Mouse (Mus musculus) cerebellum, postnatal 10 days (tissue): ENCODE measurements around the gene Pklr.
"Not testable (repeated sequence)": the region's sequence is repeated elsewhere in the genome, so short reads cannot be mapped to it uniquely, and the experiment has no call there.

Source experiments
- DNase-seq, 2 experiments: peaks; one replicate each; pipeline ENCODE4 v3.0.0; 2021; ENCODE audit warnings: mixed read lengths in 2 of 2

The Pklr gene

DNA sequence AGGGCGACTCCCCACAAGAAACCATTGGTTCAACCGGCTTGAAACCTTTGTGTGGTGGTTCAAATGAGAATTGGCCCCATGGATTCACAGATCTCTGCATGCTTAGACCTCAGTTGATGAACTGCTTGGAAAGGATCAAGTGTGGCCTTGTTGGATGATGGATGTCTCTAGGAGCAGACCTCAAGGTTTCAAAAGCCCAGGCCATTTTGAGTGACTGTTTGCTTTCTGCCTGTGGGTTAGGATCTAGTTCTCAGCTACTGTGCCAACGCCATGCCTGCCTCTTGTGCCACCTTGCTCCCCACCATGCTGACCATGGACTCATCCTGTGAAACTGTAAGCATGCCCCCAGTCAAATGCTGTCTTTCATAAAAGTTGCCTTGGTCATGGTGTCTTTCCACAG is 10.0 kb upstream of the Pklr start:
- DNase-seq, result no peak

DNA sequence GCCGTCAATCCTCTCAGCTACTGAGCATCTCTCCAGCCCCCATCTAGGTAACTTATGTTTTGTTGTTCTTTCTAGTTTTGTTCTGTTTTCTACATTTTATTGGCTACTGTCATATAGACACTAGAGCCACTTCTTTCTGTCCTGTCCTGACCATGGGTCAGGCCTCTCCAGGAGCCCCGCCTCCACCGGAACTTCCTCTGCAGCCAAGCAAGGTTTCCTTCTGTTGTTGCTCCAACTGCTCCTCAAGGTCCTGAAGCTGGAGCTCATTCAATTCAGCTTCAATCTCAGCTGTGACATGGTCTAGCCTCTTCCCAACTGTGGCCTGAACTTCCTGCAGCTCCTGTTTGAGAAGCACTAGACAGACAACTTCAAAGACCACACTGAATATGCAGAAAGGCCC is 6.0 kb upstream of the Pklr start:
- DNase-seq, result no peak

DNA sequence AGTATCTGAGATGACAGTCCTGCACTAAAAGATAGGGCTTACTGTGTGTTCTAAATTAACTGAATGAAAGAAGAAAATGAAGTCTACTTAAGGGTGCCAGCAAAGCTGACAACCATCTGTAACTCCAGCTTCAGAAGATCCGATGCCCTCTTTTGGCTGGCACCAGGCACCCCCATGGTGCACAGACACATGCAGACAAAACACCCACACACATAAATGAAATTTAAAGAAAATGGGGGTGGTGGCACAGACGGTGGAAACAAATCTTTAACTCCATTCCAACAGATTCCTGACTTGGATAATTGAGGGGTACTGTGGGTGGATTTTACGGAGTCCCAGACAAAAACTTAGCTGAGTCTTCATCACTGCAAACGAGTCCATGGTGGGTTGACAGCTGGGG is 4.1 kb upstream of the Pklr start:
- peak in 1 of 2 experiments; percentile 35 for DNase-seq

DNA sequence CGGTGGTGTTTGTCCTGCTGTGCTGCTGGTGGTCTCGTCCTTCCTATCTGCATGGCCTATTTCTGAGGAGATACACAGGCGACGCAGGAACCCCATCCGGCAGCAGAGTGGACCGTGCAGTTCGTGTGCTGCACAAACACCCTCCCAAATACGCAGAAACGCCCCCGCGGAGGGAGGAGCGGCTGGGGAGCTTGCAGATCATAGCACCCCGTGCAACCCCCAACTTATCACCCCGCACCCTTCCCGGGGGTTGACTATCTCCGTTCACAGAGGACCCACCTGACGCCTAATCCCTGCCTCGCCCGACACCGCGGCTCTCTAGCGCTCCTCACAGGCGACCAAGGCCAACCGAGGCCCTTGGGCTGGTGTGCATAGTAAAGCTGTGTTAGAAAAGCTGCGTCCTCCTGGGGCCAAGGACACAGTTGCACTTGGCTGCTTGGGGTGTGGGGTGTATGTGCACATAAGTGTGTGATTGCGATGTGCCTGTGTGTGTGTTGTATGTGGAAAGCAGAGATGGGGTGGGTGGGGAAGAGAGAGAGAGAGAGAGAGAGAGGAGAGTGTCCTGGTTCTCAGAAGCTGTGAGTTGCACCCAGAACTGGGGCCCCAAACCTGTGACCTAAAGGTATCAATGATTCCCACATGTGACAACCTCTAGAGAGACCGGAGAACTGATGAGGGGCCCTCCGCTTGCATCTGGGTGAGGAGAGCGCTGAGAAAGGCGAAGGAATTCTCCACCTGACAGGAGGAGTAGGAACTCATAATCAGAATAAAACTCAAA is 3.5 kb upstream of the Pklr start:
- peak; percentile 62 to 66 for DNase-seq

DNA sequence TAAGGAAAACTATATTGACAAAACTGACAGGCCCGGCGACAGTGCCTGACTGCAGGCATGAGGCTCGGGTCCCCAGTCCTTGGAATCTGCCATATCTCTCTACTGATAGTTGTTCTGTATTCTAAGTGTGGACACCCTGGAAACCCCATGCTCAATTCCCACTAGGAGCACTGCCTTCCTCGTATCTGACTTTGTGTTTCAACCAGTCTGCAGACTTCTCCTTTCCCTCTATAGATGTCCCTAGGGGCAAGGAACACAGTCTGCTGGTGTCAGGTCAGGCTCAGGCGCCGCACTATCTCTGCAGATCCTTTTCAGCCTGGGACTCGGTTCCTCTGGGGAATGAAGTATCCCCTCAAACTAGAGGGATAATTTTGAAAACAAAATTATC is 2.9 kb upstream of the Pklr start:
- no peak for DNase-seq

DNA sequence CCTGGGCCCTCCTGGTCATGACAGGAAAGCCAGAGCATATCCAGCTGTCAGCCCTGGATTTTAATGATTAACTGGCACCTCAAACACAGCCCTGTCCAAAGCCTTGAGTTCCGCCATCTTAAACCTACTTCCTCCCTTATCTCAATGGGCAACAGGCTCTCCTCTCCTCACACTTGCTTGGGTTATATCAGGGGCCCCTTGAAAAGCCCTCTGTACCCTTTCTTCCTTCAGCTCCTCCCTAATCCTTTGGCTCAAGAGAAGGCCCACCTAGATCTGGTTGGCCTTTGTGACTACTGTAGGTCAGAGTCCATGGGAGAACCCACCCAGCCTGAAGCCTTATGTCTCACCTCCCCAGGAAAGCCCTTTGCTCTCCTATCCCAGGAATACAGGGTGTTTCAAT is 2.2 kb upstream of the Pklr start:
- DNase-seq, result no peak

DNA sequence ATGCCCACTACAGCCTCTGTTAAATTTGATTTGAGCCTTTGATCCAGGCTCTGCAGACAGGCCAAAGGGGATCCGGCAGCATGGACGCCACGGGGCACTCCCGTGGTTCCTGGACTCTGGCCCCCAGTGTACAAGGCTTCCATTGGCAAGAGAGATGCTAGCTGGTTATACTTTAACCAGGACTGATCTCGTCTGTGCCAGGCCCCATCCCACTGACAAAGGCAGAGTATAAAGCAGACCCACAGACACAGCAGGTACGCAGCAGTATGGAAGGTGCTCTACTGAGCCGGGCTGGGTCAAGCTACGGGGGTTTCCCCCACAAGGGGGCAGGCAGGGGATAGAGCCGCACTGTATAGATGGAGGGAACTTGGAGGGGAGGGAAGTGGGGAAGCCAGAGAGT is 423 bp downstream of the Pklr start:
- DNase-seq, result no peak

DNA sequence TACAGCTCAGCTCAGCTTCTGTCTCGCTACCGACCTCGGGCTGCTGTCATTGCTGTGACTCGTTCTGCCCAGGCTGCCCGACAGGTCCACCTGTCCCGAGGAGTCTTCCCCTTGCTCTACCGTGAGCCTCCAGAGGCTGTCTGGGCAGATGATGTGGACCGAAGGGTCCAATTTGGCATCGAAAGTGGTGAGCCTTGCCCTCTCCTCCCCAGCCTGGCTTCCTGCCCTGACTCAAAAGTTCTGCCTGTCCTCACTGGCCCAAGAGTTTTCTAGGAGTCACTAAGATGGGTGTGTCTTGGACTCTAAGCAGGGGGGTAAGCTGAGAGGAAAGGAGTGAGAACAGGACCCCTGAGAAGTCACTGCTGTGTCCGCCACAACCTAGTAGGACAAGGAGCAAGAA is 8.9 kb downstream of the Pklr start:
- no peak for DNase-seq

DNA sequence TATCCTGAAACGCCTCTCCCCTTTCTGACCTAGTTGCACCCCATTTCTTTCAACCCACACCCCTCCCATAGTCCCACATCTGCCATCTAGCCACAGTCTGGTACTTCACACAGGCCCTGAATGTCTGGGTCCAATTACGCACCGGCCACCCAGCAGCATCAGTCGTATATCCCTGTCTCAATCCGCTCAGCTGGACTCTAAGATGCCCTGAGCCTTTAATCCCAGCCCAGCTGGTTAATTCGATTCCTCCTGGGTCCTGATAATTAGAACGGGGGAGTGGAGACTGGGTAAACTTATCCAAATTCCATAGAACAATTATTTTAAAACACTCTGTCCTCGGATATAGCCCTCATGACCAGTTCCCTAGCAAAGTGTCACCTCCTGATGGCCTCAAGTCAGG is 9.6 kb downstream of the Pklr start:
- no peak for DNase-seq

DNA sequence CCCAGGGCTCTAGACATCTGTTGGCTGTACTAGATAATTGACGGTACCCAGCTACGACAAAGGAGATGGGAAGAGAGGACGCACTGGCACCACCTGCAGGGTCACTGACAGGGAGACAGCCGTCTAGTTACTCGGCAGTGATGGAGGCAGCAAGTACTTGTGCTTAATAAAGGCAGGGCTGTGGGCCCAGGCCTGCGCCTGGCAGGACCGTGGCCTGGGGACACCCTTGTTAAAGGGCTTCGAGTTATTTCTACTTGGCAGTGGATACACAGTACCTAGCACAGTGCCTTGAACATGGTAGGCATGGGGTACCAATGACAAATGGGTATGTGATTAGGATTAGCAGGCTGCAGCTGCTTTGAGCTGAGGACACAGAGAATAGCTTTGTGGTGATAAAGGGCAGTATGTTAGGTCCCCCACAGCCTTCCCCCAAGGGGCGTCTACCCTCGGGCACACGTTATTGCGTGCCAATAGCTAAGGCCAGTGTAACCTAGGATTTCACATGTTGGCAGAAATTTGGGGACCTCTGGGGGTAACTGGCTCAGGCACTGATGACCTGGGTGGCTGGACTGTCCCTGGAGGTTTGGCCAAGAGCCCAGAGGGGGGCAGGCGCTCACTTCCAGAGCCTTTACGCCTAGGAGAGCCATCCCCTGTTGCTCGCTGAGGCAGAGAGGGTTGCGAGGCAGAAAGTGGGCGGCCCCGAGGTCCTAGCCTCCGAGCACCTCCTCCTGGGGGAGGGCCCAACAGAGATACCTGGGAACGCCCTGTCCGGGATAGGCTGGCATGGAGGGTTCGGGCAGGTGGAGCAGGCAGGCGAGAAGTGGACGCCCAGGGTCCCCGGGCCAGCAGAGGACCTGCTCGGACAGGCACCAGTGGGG is 11.4 kb downstream of the Pklr start:
- DNase-seq, result peak in 1 of 2 experiments; percentile 20

DNA sequence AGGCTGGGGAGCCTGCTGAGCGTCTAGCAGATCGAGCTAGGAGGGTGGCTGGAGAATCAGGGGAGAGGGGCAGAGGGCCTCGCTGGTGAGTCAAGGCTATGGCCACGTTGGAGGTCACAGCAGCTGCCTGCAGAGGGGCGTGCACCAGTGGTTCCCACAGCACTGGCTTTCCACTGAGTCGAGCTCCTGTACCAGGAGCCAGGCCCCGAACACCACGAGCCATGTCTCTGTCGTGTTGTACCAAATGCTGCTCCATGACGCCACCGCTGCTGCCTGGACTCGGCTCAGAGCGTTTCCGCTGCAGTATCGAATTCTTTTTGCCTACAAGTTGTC is 12.0 kb downstream of the Pklr start:
- DNase-seq, result no peak

DNA sequence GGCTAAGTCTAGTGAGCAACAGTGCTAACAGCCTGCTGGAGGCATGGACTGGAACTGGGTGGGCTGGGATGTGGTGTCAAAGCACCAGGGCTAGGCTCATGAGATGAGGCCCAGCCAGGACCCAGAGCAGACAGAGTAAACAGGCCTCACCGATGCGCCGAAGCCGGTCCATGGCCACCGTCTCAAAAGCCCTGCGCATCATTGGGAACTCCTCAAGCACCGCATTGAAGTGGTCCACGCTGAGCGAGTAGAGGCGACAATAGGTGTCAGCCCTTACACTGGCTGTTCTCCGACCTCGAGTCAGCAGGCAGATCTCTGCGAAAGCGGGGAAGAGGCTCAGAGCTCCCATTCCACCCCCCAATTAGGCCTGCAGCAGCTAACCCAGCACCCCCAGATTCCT is 12.6 kb downstream of the Pklr start:
- DNase-seq, result no peak

DNA sequence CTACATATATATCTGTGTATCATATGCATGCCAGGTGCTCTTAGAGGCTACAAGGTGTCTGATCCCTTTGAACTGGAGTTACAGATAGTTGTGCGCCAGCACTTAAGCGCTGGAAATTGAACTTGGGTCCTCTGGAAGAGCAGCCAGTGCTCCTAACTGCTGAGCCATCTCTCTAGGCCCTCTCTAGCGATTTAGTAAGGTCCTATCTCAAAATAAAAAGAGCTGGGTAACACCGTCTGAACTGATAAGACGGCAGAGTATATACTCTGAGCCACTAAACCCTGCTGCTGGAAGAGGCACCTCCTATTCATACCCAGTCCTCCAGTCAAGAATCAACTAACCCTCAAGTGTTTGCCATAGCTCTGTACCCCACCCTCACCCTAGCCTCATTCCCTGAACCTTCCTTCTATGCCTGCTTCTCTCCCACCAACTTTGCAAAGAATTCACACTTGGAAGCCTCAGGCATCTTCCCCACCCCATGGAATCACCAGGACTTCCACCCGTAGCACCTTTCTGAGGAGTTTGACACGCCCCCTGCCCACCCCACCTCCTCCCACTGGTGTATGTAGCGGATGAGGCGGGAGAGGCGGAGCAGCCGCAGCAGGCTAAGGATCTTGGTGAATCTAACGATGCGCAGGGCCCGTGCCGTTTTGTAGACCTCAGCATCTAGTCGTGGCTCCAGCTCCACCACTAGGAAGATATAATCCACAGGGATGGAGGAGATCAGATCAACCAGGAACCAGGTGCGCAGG is 16.3 kb downstream of the Pklr start:
- no peak for DNase-seq

DNA sequence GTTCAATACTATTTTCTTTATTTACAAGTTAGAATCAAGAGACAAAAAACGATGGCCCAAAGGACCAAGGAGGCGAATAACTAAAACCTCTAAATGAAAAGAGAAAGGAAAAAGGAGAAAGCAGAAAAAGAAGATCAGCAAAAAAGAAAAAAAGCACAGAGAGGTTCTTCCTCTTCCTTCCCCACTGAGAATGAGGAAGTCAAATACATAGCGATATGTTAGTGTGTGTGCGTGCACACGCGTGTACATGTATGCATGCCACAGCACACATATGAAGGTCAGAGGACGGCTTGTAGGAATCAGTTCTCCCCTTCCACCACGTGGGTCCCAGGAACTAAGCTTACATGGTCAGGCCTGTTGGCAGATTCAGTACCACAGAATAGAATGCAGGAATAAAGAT is 21.0 kb downstream of the Pklr start:
- DNase-seq, result no peak

DNA sequence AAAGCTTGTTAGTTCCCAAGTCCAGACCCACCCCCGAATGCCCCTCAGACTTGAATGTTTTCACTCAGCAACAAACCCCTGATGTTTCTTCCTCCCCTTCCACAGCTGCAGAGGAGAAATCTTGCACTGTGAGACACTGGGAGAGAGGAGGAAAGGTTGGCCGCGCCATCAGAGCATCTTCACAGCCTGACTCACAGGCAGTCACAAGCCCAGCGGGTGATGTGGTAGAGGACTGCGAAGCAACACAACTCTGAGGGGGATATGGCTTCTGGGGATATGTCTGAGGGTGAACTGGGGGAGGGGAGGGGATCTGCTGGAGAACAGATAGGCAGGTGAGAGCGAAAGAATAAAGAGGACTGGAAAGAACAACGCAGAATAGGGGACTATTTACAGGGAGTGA is 22.7 kb downstream of the Pklr start:
- DNase-seq, result peak in 1 of 2 experiments; percentile 24

DNA sequence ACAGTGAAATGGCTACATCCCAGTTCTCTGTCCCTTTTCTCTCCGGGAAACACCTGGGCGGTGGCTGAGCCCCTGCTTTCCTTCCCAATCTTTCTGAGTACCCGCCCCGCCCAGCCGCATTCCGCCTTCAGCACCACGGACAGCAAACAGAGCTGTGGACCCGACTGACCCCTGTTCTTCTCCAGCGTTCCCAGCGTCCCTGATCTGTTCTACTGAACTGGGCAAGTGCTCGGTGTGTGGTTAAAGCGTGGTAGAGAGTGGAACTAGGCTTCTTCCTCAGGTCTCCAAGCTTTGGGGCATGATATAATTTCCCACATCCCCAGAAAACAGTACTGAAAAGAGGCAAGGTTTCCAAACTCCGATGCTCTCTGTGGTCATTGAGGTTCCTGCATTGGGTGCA is 23.3 kb downstream of the Pklr start:
- peak in 1 of 2 experiments; percentile 30 for DNase-seq

DNA sequence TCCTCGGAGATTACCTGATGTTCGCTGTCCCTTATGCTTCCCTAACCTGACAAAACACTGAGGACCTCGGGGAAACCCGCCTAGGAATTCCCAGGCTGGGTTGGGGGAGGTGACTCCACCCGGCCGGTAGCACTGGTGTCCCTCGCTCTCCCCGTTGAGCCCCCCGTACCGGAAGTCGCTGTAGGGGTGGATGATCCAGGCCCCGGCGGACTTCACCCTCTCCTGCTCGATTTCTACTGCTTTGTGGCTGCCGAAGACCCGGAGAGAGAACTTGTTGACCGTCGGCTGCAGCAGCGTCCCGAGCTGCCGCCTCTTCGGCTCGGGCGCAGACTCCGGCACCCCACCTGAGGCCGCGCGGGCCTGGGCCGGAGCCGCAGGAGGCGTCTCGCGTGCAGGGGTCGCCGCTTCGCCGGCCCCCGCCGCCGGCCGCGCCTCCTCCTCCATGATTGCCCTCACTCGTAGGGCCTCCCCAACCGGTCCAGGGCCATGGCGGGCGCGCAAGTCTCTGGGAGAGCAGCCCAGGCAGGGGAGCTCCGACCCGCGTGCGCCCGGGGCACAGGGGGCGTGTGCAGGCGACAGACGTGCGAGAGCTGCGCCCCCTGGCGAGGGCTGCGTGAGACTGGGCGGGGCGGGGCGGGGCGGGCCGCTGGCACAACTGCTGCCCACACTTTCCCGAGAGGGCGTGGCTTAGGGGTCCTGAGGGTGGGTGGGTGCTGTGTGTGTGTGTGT is 23.8 kb downstream of the Pklr start, which contains the start of gene Hcn3:
TSS of gene Hcn3 (minus strand) at position 581 of the 729 bp plus-strand sequence.
- peak; percentile 89 for DNase-seq

DNA sequence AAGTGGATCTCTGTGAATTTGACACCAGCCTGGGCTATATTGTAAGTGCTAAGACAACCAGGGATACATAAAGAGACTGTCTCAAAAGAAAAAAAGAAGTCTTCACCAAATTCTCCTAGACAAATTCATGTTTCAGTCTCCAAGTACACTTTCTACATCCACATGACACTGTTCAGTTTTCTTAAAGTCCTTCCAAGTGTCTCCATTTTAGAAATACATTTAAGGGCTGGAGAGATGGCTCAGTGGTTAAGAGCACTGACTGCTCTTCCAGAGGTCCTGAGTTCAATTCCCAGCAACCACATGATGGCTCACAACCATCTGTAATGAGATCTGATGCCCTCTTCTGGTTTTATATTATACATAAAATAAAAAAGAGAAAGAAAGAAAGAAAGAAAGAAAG is 25.3 kb downstream of the Pklr start:
- not testable (repeated sequence) for DNase-seq

DNA sequence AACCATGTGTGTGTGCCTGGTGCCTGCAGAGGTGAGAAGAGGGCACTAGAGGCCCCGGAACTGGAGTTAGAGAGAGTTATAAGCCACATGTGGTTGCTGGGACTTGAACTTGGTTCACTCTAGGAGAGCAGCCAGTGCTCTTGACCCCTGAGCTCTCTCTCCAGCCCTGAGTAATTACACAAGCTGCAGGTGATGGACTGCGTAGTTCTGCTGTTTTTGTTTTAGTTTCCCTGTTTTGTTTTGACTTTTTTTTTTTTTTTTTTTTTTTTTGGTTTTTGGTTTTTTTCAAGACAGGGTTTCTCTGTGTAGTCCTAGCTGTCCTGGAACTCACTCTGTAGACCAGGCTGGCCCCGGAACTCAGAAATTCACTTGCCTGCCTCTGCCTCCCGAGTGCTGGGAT is 25.8 kb downstream of the Pklr start:
- DNase-seq, result no peak

DNA sequence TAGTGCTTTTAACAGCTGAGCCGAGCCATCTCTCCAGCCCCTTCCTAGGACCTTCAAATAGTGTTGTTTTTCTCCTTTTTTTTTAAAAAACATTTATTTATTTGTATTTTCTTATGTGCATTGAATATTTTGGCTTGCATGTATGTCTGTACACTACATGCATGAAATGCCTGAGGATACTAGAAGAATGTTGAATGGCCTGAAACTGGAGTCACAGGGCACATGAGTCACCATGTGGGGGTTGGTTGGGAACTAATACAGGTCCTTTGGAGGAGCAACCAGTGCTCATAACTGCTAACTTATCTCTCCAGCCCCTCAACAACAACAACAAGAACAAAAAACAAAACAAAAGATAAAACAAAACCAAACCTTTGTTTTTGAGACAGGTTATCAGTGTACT is 27.2 kb downstream of the Pklr start:
- no peak for DNase-seq

DNA sequence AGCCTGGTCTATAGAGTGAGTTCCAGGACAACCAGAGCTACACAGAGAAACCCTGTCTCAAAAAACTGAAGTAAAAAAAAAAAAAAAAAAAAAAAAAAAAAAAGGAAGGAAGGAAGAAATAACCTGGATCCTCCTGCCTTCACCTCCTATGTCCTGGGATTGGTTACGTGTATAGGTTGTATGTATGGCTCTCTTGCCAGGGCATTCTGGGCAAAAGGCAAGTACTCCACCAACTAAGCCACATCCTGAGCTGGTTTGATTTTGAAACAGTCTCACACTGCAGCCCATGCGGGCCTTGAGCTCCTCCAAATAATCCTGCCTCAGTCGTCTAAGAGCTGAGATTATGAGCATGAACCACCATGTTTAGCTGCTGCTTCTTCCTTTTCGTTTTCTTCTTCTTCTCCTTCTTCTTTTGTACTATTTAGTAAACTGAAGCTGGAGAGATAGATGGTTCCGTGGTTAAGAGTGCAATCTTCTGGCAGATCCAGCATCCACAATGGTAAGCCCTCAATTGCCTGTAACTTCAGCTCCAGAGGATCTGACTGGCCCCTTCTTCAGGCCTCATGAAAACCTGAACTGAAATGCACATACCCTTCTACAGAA is 27.8 kb downstream of the Pklr start:
- no peak for DNase-seq

DNA sequence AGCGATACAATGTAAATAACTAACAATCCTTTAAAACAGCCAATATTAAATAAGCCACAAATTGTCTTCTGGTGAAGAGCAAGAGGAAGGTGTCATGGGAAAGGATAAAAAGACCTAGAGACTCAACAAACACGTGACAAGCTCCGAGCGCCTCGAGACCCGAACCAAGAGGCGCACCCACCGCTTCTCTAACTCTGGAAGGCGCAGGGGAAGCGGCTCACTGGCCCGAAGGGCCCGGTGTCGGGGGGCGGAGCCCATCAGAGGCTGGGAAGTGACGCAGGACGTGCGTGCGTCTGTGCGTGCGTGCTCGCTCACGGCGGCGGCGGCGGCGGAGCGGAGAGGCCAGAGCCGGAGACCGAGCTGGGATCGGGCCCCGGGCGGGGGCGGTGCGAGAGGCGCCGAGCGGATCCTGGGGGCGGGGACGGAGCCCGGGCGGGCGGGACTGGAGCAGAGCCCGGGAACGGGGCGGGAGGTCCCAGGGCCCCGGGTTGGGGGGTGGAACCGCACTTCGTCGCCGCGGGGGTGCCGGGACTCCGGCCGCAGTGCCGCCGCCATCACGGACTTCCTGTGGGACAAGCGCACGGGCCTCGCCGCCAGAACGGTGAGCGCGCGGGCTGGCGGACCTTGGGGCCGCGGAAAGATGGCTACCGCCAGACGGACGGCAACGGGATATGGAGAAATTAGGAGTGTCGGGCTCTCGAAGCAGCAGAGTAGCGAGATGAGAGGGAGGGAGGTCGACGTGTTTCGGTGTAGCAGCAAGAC is 28.7 kb downstream of the Pklr start, which contains the start of gene Clk2:
TSS of gene Clk2 (plus strand) at position 290 of the 762 bp plus-strand sequence.
- DNase-seq, result peak; percentile 95 to 97
